Mouse (Mus musculus) olfactory bulb, adult 2 months (tissue): Measurements from ENCODE around the gene Fkbp14.

Experiments
- CTCF ChIP-seq: fragments of 200-500 bp; IDR thresholded peaks from 2 replicates; pipeline ENCODE4 v1.5.1; 2012; ENCODE audit warnings: low read depth, mild to moderate bottlenecking, low read length, moderate library complexity; ENCODE audit not compliant: insufficient read depth
- POLR2A ChIP-seq: fragments of 200-500 bp; IDR thresholded peaks from 2 replicates; pipeline ENCODE4 v1.6.1; 2012; ENCODE audit warnings: mild to moderate bottlenecking, low read depth, low read length, moderate library complexity; ENCODE audit not compliant: insufficient read depth

DNA sequence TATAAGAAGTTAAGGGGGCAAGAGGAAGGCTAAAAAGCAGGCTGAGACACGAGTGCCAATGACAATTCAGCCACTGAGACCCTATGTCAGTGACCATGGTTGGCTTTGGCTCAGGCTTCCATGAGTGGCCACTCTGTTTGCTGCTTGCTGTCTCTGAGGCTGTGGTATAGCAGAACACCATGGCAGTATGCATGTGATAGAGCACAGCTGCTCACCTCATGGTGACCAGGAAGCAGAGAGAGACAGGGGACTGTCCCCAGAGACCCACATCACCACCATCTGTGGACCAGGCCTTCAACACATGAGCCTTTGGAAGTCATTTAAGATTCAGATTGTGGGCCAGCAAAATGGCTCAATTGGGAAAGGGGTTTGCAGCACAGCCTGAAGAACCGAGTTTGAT is 53.5 kb downstream of the Fkbp14 start:
- TF ChIP-seq CTCF (no peak), POLR2A (no peak)
